Mouse (Mus musculus) spleen, adult 2 months (tissue): ENCODE results near the gene Cd3eap. TPM values are rescaled to one million over a fixed set of nuclear protein-coding genes. Genes with fewer than 3 reads are reported as not detected.

ENCODE experiments used
- DNase-seq, 2 experiments: peaks; one replicate each; pipeline versions ENCODE4 v3.0.0 to v3.0.0-alpha.2; 2012 to 2021; ENCODE audit warnings: low spot score in 2 of 2, low read depth in 1 of 2
- H3K27ac ChIP-seq: fragments of 200-500 bp; 2 replicates; pipeline ENCODE4 v1.5.1; 2012; ENCODE audit warnings: low read length, inconsistent platforms; ENCODE audit not compliant: insufficient read depth
- H3K27me3 ChIP-seq: fragments of 200-500 bp; 2 replicates; pipeline ENCODE4 v1.6.1; 2012; ENCODE audit warnings: mild to moderate bottlenecking, moderate library complexity, low read length, inconsistent platforms; ENCODE audit not compliant: control insufficient read depth, insufficient read depth
- H3K36me3 ChIP-seq: fragments of 200-500 bp; 2 replicates; pipeline ENCODE4 v1.6.1; 2012; ENCODE audit warnings: mild to moderate bottlenecking, low read length, inconsistent platforms; ENCODE audit not compliant: control insufficient read depth, insufficient read depth
- H3K4me1 ChIP-seq: fragments of 200-500 bp; 2 replicates; pipeline ENCODE4 v1.6.1; 2011; ENCODE audit warnings: inconsistent platforms; ENCODE audit not compliant: control insufficient read depth, insufficient read depth, insufficient read length
- H3K4me3 ChIP-seq: fragments of 200-500 bp; 2 replicates; pipeline ENCODE4 v1.5.1; 2011; ENCODE audit warnings: mild to moderate bottlenecking, inconsistent platforms; ENCODE audit not compliant: insufficient read depth, insufficient read length; ENCODE audit errors: extremely low read depth
- CTCF ChIP-seq: fragments of 200-500 bp; IDR thresholded peaks from 2 replicates; pipeline ENCODE4 v1.5.1; 2011; ENCODE audit warnings: mild to moderate bottlenecking, inconsistent platforms; ENCODE audit not compliant: insufficient read depth, insufficient read length, insufficient replicate concordance; ENCODE audit errors: extremely low read depth
- POLR2A ChIP-seq: fragments of 200-500 bp; IDR thresholded peaks from 2 replicates; pipeline ENCODE4 v1.6.1; 2011; ENCODE audit warnings: low read depth, low read length, inconsistent platforms
- WGBS: fragments of 180-500 bp; shearing (Covaris S2); methylation state at CpG from one replicate; pipeline ENCODE4 v1.1.7; 2018; 5-methylcytosine and 5-hydroxymethylcytosine counted together
- polyA plus RNA-seq: library from polyadenylated mRNA; depleted of rRNA; stranded (reverse); fragments of >200 nt; gene quantifications from 2 replicates; pipeline ENCODE4 v1.2.3, GENCODE M21; 2012

The Cd3eap gene
- polyA plus RNA-seq, 1 experiment: 5.8 TPM

- TF ChIP-seq POLR2A (no peak), CTCF (no peak)
- Histone ChIP-seq H3K27ac (no peak overlapping the region), H3K4me3 (no peak overlapping the region), H3K27me3 (peaks cover 6% of the 10 kb centered on the region), H3K36me3 (peaks cover 4% of the 10 kb centered on the region), H3K4me1 (peaks cover 12% of the 10 kb centered on the region)
- DNase-seq: no peak
- 91% methylated on average over 25 of the region's 25 CpGs for WGBS
Measured at GRCm38 (mm10) chr7:19357381-19358375, 1.6 kb downstream of the Cd3eap start.

- H3K27me3 ChIP-seq: peaks cover 3% of the 10 kb centered on the region
- WGBS: 90% methylated on average over 10 of the region's 10 CpGs
- peaks cover 7% of the 10 kb centered on the region for H3K36me3 ChIP-seq
- TF ChIP-seq CTCF (no peak), POLR2A (no peak)
- H3K4me1 ChIP-seq: peaks cover 8% of the 10 kb centered on the region
- H3K27ac ChIP-seq: no peak overlapping the region
- H3K4me3 ChIP-seq: no peak overlapping the region
- DNase-seq: no peak
Measured at GRCm38 (mm10) chr7:19356311-19356710, 3.0 kb downstream of the Cd3eap start.

GRCm38 (mm10) chr7:19354991-19355390, 4.3 kb downstream of the Cd3eap start:
- no peak for TF ChIP-seq CTCF
- Histone ChIP-seq H3K27ac (no peak overlapping the region), H3K36me3 (peaks cover 15% of the 10 kb centered on the region), H3K4me1 (peaks cover under 1% of the 10 kb centered on the region), H3K4me3 (no peak overlapping the region), H3K27me3 (no peaks in the 10 kb centered on the region)
- no peak for DNase-seq
- WGBS: 98% methylated on average over 5 of the region's 5 CpGs

- no peak for DNase-seq
Measured at GRCm38 (mm10) chr7:19350221-19350620, 9.1 kb downstream of the Cd3eap start.

GRCm38 (mm10) chr7:19349188-19349915, 9.9 kb downstream of the Cd3eap start:
- no peak overlapping the region for H3K27ac ChIP-seq
- no peak overlapping the region for H3K4me3 ChIP-seq
- H3K27me3 ChIP-seq: no peaks in the 10 kb centered on the region
- H3K4me1 ChIP-seq: peaks cover 8% of the 10 kb centered on the region; the same call in 1 of the 2 replicates
- no peak for DNase-seq
- WGBS: 87% methylated on average over 13 of the region's 13 CpGs
- peaks cover 18% of the 10 kb centered on the region for H3K36me3 ChIP-seq
- TF ChIP-seq POLR2A (no peak), CTCF (no peak)

More at GRCm38 (mm10) chr7:19350221-19350620, 9.1 kb downstream of the Cd3eap start:
- TF ChIP-seq CTCF (no peak), POLR2A (no peak)
- 92% methylated on average over 8 of the region's 8 CpGs for WGBS
- Histone ChIP-seq H3K4me1 (peaks cover 4% of the 10 kb centered on the region; the same call in 1 of the 2 replicates), H3K27me3 (no peaks in the 10 kb centered on the region), H3K36me3 (peaks cover 22% of the 10 kb centered on the region), H3K27ac (no peak overlapping the region), H3K4me3 (no peak overlapping the region)

- WGBS: under 1% methylated on average over 31 of the region's 31 CpGs
- H3K4me1 ChIP-seq: peaks cover 13% of the 10 kb centered on the region
- H3K4me3 ChIP-seq: peak overlapping the region; percentile 92
- H3K36me3 ChIP-seq: peaks cover 7% of the 10 kb centered on the region
- no peak for TF ChIP-seq POLR2A
- no peak for TF ChIP-seq CTCF
- DNase-seq: peak; percentile 99
- H3K27me3 ChIP-seq: peaks cover 9% of the 10 kb centered on the region
- H3K27ac ChIP-seq: peak overlapping the region; percentile 94
Measured at GRCm38 (mm10) chr7:19344938-19345471, 14.3 kb downstream of the Cd3eap start.
